Mouse (Mus musculus) stomach, embryonic 14.5 days (tissue): ENCODE measurements around the gene Mcpt8. TPM values are rescaled to one million over a fixed set of nuclear protein-coding genes. Genes with fewer than 3 reads are reported as not detected.
"Not testable (repeated sequence)": the region's sequence is repeated elsewhere in the genome, so short reads cannot be mapped to it uniquely, and the experiment has no call there.

Experiments
- ATAC-seq: fragments of 200-750 bp; cut with Nextera tagmentation; 2 replicates; pipeline ENCODE4 v1.8.0; 2017; ENCODE audit warnings: low read depth, moderate TSS enrichment; ENCODE audit not compliant: insufficient number of reproducible peaks, insufficient read depth, low FRiP score
- H3K27ac ChIP-seq: fragments of 300-500 bp; sonication (generic); 2 replicates; pipeline ENCODE4 v1.5.1; 2014; ENCODE audit warnings: mild to moderate bottlenecking, low read length, moderate library complexity, mixed read lengths
- H3K27me3 ChIP-seq: fragments of 300-500 bp; sonication (generic); 2 replicates; pipeline ENCODE4 v1.6.1; 2014; ENCODE audit warnings: low read length, control low read depth, mixed read lengths; ENCODE audit not compliant: control insufficient read depth, insufficient read depth
- H3K36me3 ChIP-seq: fragments of 300-500 bp; sonication (generic); 2 replicates; pipeline ENCODE4 v1.6.1; 2014; ENCODE audit warnings: mild to moderate bottlenecking, control low read depth, low read length, moderate library complexity, mixed read lengths; ENCODE audit not compliant: control insufficient read depth, insufficient read depth
- H3K4me1 ChIP-seq: fragments of 300-500 bp; sonication (generic); 2 replicates; pipeline ENCODE4 v1.6.1; 2014; ENCODE audit warnings: low read length, control low read depth, mixed read lengths; ENCODE audit not compliant: control insufficient read depth, insufficient read depth
- H3K4me2 ChIP-seq: fragments of 300-500 bp; sonication (generic); replicated peaks from 2 replicates; pipeline ENCODE4 v1.6.1; 2014; ENCODE audit warnings: low read depth, low read length, control low read depth
- H3K4me3 ChIP-seq: fragments of 300-500 bp; sonication (generic); 2 replicates; pipeline ENCODE4 v1.5.1; 2014; ENCODE audit warnings: low read depth, low read length, control low read depth
- H3K9ac ChIP-seq: fragments of 300-500 bp; sonication (generic); replicated peaks from 2 replicates; pipeline ENCODE4 v1.6.1; 2014; ENCODE audit warnings: low read depth, mild to moderate bottlenecking, control low read depth, low read length, moderate library complexity, mixed read lengths
- H3K9me3 ChIP-seq: fragments of 300-500 bp; sonication (generic); 2 replicates; pipeline ENCODE4 v1.6.1; 2016; ENCODE audit warnings: low read depth, low read length, control low read depth; ENCODE audit not compliant: control insufficient read depth
- WGBS: fragments of 180-500 bp; shearing (Covaris S2); extraction: QIAGEN DNeasy Blood & Tissue Kit; methylation state at CpG from one replicate; pipeline ENCODE4 v1.1.7; 2014; 5-methylcytosine and 5-hydroxymethylcytosine counted together
- polyA plus RNA-seq: library from polyadenylated mRNA; unstranded; fragments of >200 nt; fragmentation: Nextera tagmentation; extraction: Ambion mirVana; gene quantifications from 2 replicates; pipeline ENCODE4 v1.2.1, GENCODE M21; 2014

Gene Mcpt8
- 1.0 and 1.5 TPM in 2 replicates for polyA plus RNA-seq

DNA sequence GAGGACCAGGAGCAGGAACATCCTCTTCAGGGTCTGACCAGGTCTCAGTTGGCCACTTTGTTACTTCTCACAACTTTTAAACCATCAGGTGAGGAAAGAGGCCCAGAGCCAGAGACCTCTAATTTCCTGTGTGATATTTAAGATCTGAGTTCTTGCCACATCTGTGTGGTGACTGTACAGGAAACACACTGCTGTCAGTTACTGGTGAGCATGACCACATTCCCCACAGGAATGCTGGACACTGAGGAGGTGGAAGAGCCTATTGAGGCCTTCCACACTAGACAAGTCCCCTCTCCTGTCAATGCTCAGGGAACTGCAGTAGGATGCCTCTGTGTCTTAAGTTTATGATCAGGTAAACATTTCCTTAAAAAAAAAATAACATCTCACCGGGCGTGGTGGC is at the start of gene Mcpt8:
TSS of gene Mcpt8 (minus strand) at position 107 of the 400 bp plus-strand sequence.
- 89% methylated on average over 2 of the region's 2 CpGs for WGBS
- no peak within 1 kb of the TSS for H3K4me3 ChIP-seq
- H3K9me3 ChIP-seq: no peaks in the 10 kb centered on the region
- H3K4me1 ChIP-seq: no peaks in the 10 kb centered on the region
- no peaks in the 10 kb centered on the region for H3K36me3 ChIP-seq
- no peak within 1 kb of the TSS for H3K27ac ChIP-seq
- H3K9ac ChIP-seq: no peak within 1 kb of the TSS
- H3K4me2 ChIP-seq: no peak within 1 kb of the TSS
- no peaks in the 10 kb centered on the region for H3K27me3 ChIP-seq
- ATAC-seq: no peak

DNA sequence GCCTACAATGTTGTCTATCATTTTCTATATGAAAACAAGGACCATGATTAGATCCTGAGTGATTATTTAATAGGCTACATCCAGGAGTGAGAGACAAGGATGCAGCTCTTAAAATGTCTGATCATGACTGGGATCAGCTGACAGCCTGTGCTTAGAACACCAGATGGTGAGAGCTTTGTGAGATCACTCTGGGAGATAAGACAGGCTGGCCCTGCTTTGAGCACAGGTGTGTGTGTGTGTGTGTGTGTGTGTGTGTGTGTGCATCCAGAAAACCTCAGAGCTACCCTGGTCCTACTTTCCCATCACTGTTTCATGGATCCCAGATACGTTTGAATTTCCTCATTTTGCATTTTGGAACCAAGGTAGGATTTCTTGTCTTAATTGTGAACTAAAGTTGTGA is 48.6 kb upstream of the Mcpt8 start:
- ATAC-seq, H3K4me3 ChIP-seq, H3K4me2 ChIP-seq, H3K4me1 ChIP-seq, H3K36me3 ChIP-seq, H3K9me3 ChIP-seq, H3K27me3 ChIP-seq, H3K27ac ChIP-seq, H3K9ac ChIP-seq: not testable (repeated sequence)
- 82% methylated on average over 1 of the region's 1 CpGs for WGBS

DNA sequence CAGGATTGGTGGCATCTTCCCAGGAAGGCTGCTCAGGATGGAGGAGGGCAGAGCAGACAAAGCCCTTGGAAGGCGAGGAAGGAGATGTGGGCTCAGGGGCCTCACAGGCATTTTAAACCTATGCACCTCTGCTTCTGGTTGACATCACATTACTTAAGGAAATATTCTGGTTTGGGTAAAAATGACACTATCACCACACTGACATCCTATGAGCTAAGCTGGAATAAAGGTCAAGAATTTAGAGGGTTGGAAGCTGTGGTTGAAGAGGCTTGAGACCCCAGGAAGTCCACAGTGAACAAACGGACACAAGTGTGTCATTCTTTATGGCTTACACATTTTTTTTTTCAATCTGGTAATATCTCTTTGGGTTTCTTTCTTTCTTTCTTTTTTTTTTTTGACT is 47.4 kb upstream of the Mcpt8 start, which contains the start of gene Gzmd:
TSS of gene Gzmd (minus strand) at position 101 of the 400 bp plus-strand sequence.
- H3K27ac ChIP-seq, H3K4me1 ChIP-seq, H3K4me3 ChIP-seq, H3K27me3 ChIP-seq, ATAC-seq, H3K9me3 ChIP-seq, H3K9ac ChIP-seq, H3K36me3 ChIP-seq, H3K4me2 ChIP-seq: not testable (repeated sequence)
- 79% methylated on average over 2 of the region's 2 CpGs for WGBS

DNA sequence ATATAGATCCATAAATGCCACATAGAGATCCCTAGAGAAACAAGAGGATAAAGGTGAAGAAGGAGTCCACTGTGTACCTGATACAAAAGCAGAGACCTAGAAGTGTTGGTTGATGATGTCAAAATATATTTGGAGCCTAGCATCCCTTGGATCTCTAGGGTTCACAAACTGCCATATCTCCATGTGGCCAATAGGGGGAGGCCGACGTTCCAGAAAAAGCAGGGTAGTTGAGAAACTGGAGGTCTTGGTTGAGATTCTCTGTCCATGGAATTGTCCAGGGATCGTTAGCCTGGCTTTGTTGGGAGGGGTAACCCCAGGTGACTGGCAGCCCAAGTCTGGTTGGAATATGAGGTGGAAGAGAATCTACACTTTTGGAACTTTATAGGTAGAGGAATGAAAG is 43.3 kb upstream of the Mcpt8 start:
- Histone ChIP-seq H3K27ac (no peak overlapping the region), H3K27me3 (no peaks in the 10 kb centered on the region), H3K4me3 (no peak overlapping the region), H3K4me1 (no peaks in the 10 kb centered on the region), H3K9me3 (no peaks in the 10 kb centered on the region), H3K36me3 (no peaks in the 10 kb centered on the region), H3K4me2 (no peak overlapping the region), H3K9ac (no peak overlapping the region)
- 53% methylated on average over 3 of the region's 3 CpGs for WGBS
- no peak for ATAC-seq

DNA sequence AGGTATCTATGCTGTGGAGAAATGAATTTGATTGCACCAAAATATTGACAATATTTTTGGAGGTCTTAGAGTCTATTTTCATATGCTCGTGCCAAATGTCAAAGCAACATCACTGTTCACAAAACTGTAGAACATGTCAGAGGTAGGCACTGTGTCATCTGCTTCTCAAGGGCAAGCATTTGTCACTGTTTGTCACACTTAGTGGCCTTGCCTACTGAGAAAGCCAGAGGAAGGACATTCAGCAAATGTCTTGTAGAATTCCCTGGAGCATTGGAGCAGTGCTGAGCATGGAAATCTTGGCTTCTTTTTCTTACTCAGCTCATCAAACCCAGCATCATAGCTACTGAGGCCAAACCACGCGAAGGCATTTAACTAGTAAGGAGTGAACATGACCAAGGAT is 38.4 kb upstream of the Mcpt8 start:
- Histone ChIP-seq H3K4me3 (no peak overlapping the region), H3K4me1 (no peaks in the 10 kb centered on the region), H3K27ac (no peak overlapping the region), H3K27me3 (no peaks in the 10 kb centered on the region), H3K36me3 (no peaks in the 10 kb centered on the region), H3K9me3 (no peaks in the 10 kb centered on the region), H3K9ac (no peak overlapping the region), H3K4me2 (no peak overlapping the region)
- 84% methylated on average over 3 of the region's 3 CpGs for WGBS
- no peak for ATAC-seq

DNA sequence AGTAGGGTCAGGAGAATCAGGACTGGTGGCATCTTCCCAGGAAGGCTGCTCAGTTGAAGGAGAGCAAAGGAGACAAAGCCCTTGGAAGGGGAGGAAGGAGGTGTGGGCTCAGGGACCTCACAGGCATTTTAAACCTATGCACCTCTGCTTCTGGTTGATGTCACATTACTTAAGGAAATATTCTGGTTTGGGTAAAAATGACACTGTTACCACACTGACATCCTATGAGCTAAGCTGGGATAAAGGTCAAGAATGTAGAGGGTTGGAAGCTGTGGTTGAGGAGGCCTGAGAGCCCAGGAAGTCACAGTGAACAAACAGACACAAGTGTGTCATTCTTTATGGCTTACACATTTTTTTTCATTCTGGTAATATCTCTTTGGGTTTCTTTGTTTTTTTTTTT is 35.5 kb upstream of the Mcpt8 start, which contains the start of gene Gzme:
TSS of gene Gzme (minus strand) at position 101 of the 400 bp plus-strand sequence.
- H3K4me2 ChIP-seq: no peak within 1 kb of the TSS
- no peaks in the 10 kb centered on the region for H3K27me3 ChIP-seq
- H3K4me3 ChIP-seq: no peak within 1 kb of the TSS
- no peaks in the 10 kb centered on the region for H3K9me3 ChIP-seq
- H3K9ac ChIP-seq: no peak within 1 kb of the TSS
- ATAC-seq: no peak
- no peak within 1 kb of the TSS for H3K27ac ChIP-seq
- H3K36me3 ChIP-seq: no peaks in the 10 kb centered on the region
- no peaks in the 10 kb centered on the region for H3K4me1 ChIP-seq

DNA sequence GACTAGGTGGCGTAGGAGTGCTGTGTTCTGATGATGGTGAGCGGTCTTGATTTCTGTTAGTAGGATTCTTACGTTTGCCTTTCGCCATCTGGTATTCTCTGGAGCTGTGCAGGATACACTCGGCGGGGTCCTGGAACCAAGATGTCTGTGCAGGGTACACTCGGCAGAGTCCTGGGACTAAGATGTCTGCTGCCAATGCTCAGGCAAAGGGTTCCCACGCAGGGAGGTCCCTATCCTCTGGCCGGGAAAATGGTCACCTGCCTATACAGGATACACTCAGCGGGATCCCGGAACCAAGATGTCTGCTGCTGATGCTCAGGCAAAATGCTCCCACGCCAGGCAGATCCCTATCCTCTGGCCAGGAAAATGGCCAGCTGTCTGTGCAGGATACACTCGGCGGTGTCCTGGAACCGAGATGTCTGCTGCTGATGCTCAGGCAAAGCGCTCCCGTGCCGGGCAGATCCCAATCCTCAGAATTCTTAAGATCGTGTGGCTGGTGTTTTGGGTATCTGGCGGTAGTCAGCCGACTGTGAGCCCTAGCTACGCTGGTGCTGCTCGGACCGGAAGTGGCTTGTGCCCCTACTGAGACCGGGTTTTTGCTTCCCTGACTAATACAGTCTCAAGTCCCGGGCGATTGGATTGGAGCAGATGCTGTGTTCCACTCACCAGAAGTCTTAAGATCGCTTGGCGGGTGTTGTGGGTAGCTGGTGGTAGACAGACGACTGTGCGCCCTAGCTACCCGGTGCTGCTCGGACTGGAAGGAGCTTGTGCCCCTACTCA is 30.6 kb upstream of the Mcpt8 start:
- ATAC-seq, H3K27ac ChIP-seq, H3K4me2 ChIP-seq, H3K4me3 ChIP-seq, H3K9me3 ChIP-seq, H3K4me1 ChIP-seq, H3K36me3 ChIP-seq, H3K27me3 ChIP-seq, H3K9ac ChIP-seq: not testable (repeated sequence)
- WGBS: 90% methylated on average over 33 of the region's 33 CpGs

DNA sequence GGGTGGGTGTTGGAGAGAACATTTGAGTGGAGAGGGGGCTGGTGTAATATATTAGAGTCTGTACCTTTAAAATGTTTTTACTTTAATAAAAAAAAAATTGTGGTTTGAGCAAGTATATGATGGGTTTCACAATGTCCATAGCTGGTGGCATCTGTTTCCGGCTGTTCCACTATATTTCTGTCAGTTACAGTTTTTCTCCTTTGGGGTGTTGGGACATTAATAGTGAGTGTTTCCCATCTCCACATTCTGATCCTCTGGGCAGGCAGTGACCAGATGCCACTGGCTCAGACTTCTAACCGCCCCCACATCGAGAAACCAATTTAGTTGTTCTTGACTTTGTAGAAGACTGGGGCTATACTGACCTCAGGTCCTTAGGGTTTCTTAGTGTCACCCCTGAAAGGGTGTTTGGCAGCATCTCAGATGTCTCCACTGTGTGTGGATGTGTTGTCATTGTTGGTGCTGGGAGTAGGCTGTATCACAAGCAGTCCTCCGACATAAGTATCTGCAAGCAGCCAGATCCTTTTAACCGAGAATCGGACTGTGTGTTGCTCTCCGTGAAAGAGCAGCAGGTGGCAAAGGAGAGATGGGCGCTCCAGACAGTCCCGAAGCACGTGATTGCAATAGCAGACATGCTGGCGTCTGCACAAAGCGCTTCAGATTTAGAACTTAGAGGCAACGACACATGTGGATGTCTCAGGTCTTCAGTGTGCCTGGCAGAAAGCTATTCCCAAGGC is 20.5 kb upstream of the Mcpt8 start:
- no peak for ATAC-seq
- Histone ChIP-seq H3K36me3 (no peaks in the 10 kb centered on the region), H3K9ac (no peak overlapping the region), H3K4me3 (no peak overlapping the region), H3K4me1 (no peaks in the 10 kb centered on the region), H3K27me3 (no peaks in the 10 kb centered on the region), H3K27ac (no peak overlapping the region), H3K4me2 (no peak overlapping the region), H3K9me3 (no peaks in the 10 kb centered on the region)
- 81% methylated on average over 13 of the region's 13 CpGs for WGBS
